Comparison of ENCODE assay signal across 16 mouse cellular contexts in the genomic region with DNA sequence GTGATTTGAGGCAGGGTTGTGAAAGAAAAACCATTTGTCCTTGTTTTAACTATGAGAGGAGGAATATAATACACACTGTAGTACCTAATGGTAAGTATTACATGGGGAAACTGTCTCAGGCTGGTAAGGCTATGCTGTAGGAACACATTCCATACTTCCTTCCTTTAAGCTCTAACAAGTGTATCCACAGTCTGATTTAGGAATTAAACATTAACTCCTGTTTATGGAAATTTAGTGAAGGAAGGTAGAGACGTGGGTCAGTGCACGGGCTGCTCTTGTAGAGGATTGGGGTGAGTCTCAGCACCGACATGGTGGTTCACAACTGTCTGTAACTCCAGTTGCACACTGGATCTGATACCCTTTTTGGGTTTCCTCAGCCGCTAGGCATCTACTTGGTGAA.
"Had no signal": no experiment of that assay in that cellular context is flagged by ENCODE, and none has a peak within 500 bp of the region (broad histone marks: within the 10 kb centered on the region; RNA-seq: fewer than 3 reads in every experiment).

No protein-coding gene starts in this region.

- DNase-seq: kidney, adult 18-20 months; kidney, postnatal 10 days; layer of hippocampus, postnatal 36 days; liver, embryonic 13.5 days; lung, adult 2 months; lung, postnatal 10 days; midbrain, embryonic 14.5 days; right cerebral cortex, postnatal 14 days; right cerebral cortex, postnatal 4 days; thymus, adult 2 months; thymus, postnatal 14 days; thymus, postnatal 4 days had no signal

- H3K4me2 ChIP-seq: liver, embryonic 13.5 days had no signal

- H3K9me3 ChIP-seq: liver, embryonic 13.5 days had no signal

- H3K27ac ChIP-seq: left cerebral cortex, adult 2 months; liver, embryonic 13.5 days; macrophage had no signal

- H3K27me3 ChIP-seq: liver, embryonic 13.5 days had no signal

- H3K4me3 ChIP-seq: left cerebral cortex, adult 2 months; liver, embryonic 13.5 days had no signal

- H3K9ac ChIP-seq: liver, embryonic 13.5 days had no signal

- ATAC-seq: hindbrain, postnatal 0 days; inflammation-experienced regulatory T-cells, adult 6 months had no signal
